Mouse (Mus musculus) ES-E14 (cell line): ENCODE measurements at regions not wholly inside any gene's neighbourhood (a gene's known extent, or its start where the extent isn't known, plus 50 kb on each side); places are given as distances from the start of the nearest gene placed in this dataset.

Experiments
- DNase-seq: peaks from one replicate; pipeline ENCODE4 v3.0.0-alpha.2; 2013; ENCODE audit warnings: low read depth, low spot score
- H3K27ac ChIP-seq: 2 replicates; pipeline ENCODE4 v1.5.1; 2012; ENCODE audit warnings: low read depth, mild to moderate bottlenecking, low read length, moderate library complexity, mixed read lengths; ENCODE audit not compliant: poor library complexity, insufficient read depth, severe bottlenecking
- H3K36me3 ChIP-seq: 2 replicates; pipeline ENCODE4 v1.6.1; 2012; ENCODE audit warnings: mild to moderate bottlenecking, low read length, moderate library complexity, mixed read lengths; ENCODE audit not compliant: control insufficient read depth, poor library complexity, insufficient read depth, severe bottlenecking
- H3K4me1 ChIP-seq, 2 experiments: fragments of 150-350 bp in 1 of 2; sonication (generic) in 1 of 2; 2 replicates each; pipeline ENCODE4 v1.6.1; 2012; ENCODE audit warnings: low read length in 2 of 2, mild to moderate bottlenecking in 1 of 2, mixed read lengths in 1 of 2; ENCODE audit not compliant: control insufficient read depth in 2 of 2, insufficient read depth in 2 of 2, poor library complexity in 1 of 2
- H3K4me3 ChIP-seq, 2 experiments: fragments of 150-350 bp in 1 of 2; sonication (generic) in 1 of 2; 2 replicates each; pipeline ENCODE4 v1.5.1; 2012; ENCODE audit warnings: low read length in 2 of 2, low read depth in 1 of 2, mild to moderate bottlenecking in 1 of 2, mixed read lengths in 1 of 2; ENCODE audit not compliant: insufficient read depth in 1 of 2, poor library complexity in 1 of 2, severe bottlenecking in 1 of 2
- H3K9ac ChIP-seq: 2 replicates; pipeline ENCODE4 v1.6.1; 2012; ENCODE audit warnings: low read depth, mild to moderate bottlenecking, low read length, mixed read lengths; ENCODE audit not compliant: poor library complexity, insufficient read depth, severe bottlenecking
- H3K9me3 ChIP-seq: fragments of 150-350 bp; sonication (generic); 2 replicates; pipeline ENCODE4 v1.6.1; 2012; ENCODE audit warnings: low read depth, mild to moderate bottlenecking, low read length; ENCODE audit not compliant: control insufficient read depth, insufficient read depth
- CHD2 ChIP-seq: IDR thresholded peaks from 2 replicates; pipeline ENCODE4 v1.6.1; 2014; ENCODE audit warnings: mild to moderate bottlenecking, low read depth, low read length, inconsistent platforms
- HCFC1 ChIP-seq: IDR thresholded peaks from 2 replicates; pipeline ENCODE4 v1.6.1; 2012; ENCODE audit warnings: low read length, inconsistent platforms, borderline replicate concordance; ENCODE audit not compliant: insufficient read depth
- MAFK ChIP-seq: IDR thresholded peaks from 2 replicates; pipeline ENCODE4 v1.6.1; 2014; ENCODE audit warnings: mild to moderate bottlenecking, low read depth, low read length, inconsistent platforms; ENCODE audit not compliant: insufficient read depth
- ZC3H11A ChIP-seq: IDR thresholded peaks from 2 replicates; pipeline ENCODE4 v1.6.1; 2012; ENCODE audit warnings: low read depth, mild to moderate bottlenecking, inconsistent platforms, low read length, borderline replicate concordance
- ZNF384 ChIP-seq: IDR thresholded peaks from 2 replicates; pipeline ENCODE4 v1.6.1; 2012; ENCODE audit warnings: low read depth, low read length, inconsistent platforms
- in situ Hi-C, 2 experiments: fragments of 600-800 bp; cut with MboI; formaldehyde crosslinking; loops; one replicate each; pipeline ENCODE4 v1.15.1; 2025; ENCODE audit warnings: low sequenced_read_pairs in 2 of 2, inconsistent platforms in 1 of 2; ENCODE audit not compliant: unreplicated experiment in 2 of 2

DNA sequence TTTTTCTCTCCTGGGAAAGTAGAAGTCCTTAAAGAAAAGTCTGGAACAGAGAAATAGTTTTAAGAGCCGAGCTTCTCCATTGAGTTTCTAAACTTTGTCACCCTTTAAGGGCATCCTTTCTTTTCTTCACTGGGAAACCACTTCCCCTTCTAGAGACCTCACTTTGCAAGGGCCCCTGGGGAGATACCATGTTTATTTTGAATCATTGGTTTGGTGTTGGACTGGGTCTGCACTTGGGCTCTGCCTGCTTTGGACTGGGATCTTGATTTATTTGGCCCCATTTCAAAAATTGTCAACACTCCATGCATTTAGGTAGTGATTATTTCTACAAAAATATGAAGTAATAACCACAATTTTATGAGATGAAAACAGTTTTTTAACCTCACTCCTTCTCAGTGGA lies 134.2 kb upstream of the Tars start:
- no peaks in the 10 kb centered on the region for H3K4me1 ChIP-seq
- in situ Hi-C loops, result no loop called here
- TF ChIP-seq ZC3H11A (no peak), MAFK (no peak), ZNF384 (no peak), HCFC1 (no peak), CHD2 (no peak)

DNA sequence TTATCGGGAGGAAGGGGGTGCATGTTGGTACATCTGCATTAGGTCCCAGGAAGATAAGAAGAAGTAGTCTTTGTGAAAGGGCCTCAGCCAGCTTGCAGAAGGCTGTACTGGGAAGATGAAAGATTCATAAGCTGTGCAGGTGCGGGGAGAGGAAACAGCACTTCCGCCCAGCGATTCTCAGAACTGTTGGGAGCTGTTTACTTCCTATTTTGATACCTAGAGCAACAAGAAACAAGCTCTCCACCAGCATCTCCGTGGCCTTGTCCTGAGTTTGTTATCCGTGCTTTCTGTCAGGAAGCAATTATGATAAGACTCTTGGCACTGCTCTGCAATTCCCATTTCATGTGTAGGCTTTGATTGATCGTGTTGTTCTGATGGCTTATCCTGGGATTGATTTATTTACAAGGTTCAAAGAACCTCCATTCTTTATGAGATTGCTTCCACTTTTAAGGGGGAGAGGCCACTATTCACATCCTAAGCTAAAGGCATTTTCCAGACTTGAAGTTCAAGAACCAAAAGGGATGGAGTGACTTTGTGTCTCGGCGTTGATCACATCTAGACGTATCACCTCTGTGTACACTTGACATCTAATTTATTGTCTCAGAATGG lies 133.6 kb upstream of the Tars start:
- TF ChIP-seq ZC3H11A (no peak), MAFK (no peak), HCFC1 (no peak), ZNF384 (no peak), CHD2 (no peak)
- Histone ChIP-seq H3K36me3 (no peaks in the 10 kb centered on the region), H3K4me1 (no peaks in the 10 kb centered on the region), H3K4me3 (no peak overlapping the region), H3K9me3 (no peaks in the 10 kb centered on the region), H3K27ac (no peak overlapping the region), H3K9ac (no peak overlapping the region)
- in situ Hi-C loops, result no loop called here
- DNase-seq, result no peak

More for the DNA sequence above, 134.2 kb upstream of the Tars start:
- Histone ChIP-seq H3K9me3 (no peaks in the 10 kb centered on the region), H3K9ac (no peak overlapping the region), H3K36me3 (no peaks in the 10 kb centered on the region), H3K4me3 (no peak overlapping the region), H3K27ac (no peak overlapping the region)
- DNase-seq, result no peak

DNA sequence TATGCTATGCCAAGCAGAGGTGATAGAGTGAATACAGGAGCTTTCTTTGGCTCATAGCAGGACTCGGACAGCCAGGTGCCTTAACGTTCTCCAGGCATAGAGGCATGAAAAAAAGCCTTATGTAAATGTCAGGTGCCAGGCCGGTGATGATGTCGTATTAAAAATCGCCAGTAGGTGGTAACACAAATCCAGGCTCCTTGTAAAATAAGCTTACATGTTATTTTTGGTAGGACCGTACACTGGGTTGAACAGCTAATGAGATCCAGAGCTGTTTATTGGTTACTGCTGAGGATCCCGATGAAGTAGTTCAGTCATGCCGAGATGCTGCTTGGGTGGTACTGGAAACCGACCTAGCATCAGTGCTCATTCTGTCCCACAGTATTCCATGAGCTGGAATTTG lies 133.1 kb upstream of the Tars start:
- no peaks in the 10 kb centered on the region for H3K9me3 ChIP-seq
- no peak overlapping the region for H3K4me3 ChIP-seq
- TF ChIP-seq MAFK (no peak), HCFC1 (no peak), ZC3H11A (no peak), CHD2 (no peak), ZNF384 (no peak)
- H3K9ac ChIP-seq, result no peak overlapping the region
- DNase-seq, result no peak
- in situ Hi-C loops, result no loop called here
- no peak overlapping the region for H3K27ac ChIP-seq
- no peaks in the 10 kb centered on the region for H3K4me1 ChIP-seq
- H3K36me3 ChIP-seq, result no peaks in the 10 kb centered on the region

DNA sequence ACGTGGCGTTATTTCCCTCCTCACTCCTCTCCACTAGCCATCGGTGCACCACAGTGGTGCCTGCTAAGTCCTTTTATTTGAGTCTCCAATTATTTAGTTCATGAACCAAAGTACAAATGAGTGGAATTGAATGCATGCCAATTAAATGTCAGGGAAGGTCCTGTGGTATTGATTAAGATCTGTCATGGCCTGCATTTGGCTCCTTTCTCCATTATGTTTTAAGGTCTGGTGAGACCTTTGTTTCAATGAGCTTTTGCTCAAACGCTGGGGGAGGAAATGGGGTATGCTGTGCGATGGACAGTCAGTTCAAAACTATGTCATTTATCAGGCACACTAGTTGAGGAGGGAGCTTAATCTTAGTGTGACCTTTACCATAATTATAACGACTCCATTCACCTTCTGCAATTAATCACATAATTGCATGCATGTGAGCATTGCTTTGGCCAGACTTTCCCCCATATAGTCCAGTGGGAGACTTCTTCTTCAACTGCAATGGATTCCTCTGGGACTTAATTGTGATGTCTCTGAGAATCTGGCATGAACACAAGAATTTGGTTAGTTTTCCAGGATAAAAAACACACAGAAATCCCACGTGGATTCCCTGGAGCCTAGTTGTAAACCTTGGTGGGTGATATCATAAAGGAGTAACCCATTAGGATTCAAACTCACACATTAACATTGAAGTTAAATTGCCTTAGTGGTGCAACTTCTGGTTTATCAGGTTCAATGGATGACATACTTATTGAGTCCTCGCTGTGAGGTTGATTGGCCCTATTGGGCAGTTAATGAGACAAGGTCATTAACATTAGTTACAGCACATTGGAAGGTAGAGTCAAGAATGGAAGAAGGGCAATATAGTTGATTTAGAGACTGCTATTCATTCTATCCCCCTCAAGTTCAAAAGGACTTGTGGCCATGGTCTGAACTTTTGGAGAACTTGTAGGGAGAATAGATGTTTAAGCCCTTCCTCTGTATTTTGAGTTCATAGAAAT lies 130.7 kb upstream of the Tars start:
- in situ Hi-C loops, result no loop called here
- Histone ChIP-seq H3K27ac (no peak overlapping the region), H3K4me1 (no peaks in the 10 kb centered on the region), H3K4me3 (no peak overlapping the region), H3K36me3 (no peaks in the 10 kb centered on the region), H3K9ac (no peak overlapping the region), H3K9me3 (no peaks in the 10 kb centered on the region)
- DNase-seq, result no peak
- TF ChIP-seq ZC3H11A (no peak), MAFK (no peak), ZNF384 (no peak), CHD2 (no peak), HCFC1 (no peak)
